Mouse (Mus musculus) spleen, adult 18-20 months (tissue): ENCODE results near the gene Cldn18.
A peak's percentile ranks its signal among the peaks of the same experiment; 100 is the strongest.

ENCODE experiments used
- DNase-seq, 2 experiments: peaks; one replicate each; pipeline ENCODE4 v3.0.0; 2022; ENCODE audit warnings: mixed read lengths in 2 of 2

Cldn18 gene

GRCm38 (mm10) chr9:99681980-99682570, 35.0 kb downstream of the Cldn18 start:
- DNase-seq = no peak

- no peak for DNase-seq
Measured at GRCm38 (mm10) chr9:99675714-99676113, 41.4 kb downstream of the Cldn18 start.

- no peak for DNase-seq
Measured at GRCm38 (mm10) chr9:99671603-99672002, 45.5 kb downstream of the Cldn18 start.

- no peak for DNase-seq
Measured at GRCm38 (mm10) chr9:99667596-99667995, 49.5 kb downstream of the Cldn18 start.

- no peak for DNase-seq
Measured at GRCm38 (mm10) chr9:99662887-99663286, 54.2 kb downstream of the Cldn18 start.

- DNase-seq = peak in 1 of 2 experiments; percentile 38
Measured at GRCm38 (mm10) chr9:99662406-99662805, 54.7 kb downstream of the Cldn18 start.

GRCm38 (mm10) chr9:99661606-99662166, 55.4 kb downstream of the Cldn18 start:
- DNase-seq = no peak

- no peak for DNase-seq
Measured at GRCm38 (mm10) chr9:99660756-99661155, 56.3 kb downstream of the Cldn18 start.

GRCm38 (mm10) chr9:99646102-99646501, 71.0 kb downstream of the Cldn18 start:
- no peak for DNase-seq

- DNase-seq = no peak
Measured at GRCm38 (mm10) chr9:99645416-99645815, 71.7 kb downstream of the Cldn18 start.

- DNase-seq = no peak
Measured at GRCm38 (mm10) chr9:99639957-99640356, 77.1 kb downstream of the Cldn18 start.
